Mouse (Mus musculus) right cerebral cortex, postnatal 25 days (tissue): Measurements from ENCODE around the gene Hapln2.
A peak's percentile ranks its signal among the peaks of the same experiment; 100 is the strongest.

Experiments
- DNase-seq: peaks from one replicate; pipeline ENCODE4 v3.0.0; 2022

Hapln2 gene

DNA sequence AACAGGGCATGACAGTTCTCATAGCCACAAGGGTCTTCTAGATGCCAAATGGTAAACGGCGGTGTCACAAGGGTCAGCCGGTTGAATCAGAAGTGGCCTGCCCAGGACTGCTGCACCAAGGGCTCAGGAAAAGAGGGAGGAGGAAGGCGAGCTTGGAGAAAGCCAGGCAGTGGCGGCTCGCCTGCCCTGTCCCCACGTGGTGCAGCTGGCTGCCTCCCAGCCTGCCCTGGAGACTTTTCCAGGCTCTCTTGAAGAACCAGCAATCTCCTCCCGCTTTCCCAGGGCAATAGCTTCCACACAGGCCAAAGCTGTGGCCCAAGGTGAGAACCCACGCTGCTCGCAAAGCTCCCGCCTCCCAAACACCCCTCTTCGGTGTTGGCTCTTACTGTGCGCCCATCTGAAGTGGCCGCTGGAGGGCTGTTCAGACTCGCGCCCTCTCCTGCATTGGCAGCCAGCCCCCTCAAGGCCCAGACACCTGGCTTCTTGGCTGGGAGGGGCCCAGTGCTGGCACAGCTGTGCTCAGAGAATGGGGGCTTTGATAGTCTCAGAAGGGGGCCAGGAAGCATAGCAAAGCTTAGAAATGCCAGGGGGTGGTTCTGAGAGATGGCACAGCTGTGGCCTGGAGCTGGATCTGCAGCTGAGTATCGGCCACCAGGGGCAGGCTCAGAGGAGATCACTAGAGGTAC is 24.9 kb downstream of the Hapln2 start:
- no peak for DNase-seq

DNA sequence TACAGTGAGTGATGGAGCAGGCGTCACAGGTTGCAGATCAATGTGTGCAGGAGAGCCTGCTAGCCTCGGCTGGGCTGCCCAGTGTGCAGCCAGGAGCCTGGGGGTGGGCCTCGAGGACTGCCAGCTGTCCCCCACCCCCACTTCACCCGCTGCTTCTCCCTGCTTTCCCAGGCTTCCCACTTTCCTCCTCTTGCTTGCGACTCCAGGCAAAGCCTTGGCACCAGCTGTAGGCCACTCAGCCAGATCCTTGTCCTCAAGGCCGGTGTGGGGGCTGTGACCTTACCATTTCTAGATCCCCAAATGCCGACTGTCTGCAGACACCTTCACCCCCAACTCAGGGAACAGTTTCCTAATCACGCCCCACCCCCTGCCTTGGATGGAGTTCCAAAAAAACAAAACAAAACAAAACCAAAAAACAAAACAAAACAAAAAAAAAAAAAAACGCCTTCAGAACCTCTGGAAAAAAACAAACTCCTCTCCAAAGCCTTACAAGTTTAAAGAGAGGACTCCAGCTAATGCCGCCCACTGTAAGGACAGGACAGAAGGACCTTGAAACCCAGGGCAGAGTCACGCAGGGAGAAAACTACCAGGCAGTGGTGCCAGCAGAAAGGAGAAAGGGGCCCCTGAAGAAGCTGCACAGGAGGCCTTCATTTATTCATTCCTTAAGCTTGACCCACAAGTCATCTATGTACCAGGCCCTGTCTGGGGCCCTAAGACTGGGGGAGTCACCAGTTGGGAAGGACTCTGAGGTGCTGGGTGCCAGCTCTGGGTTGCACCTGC is 26.4 kb downstream of the Hapln2 start:
- DNase-seq, result no peak

DNA sequence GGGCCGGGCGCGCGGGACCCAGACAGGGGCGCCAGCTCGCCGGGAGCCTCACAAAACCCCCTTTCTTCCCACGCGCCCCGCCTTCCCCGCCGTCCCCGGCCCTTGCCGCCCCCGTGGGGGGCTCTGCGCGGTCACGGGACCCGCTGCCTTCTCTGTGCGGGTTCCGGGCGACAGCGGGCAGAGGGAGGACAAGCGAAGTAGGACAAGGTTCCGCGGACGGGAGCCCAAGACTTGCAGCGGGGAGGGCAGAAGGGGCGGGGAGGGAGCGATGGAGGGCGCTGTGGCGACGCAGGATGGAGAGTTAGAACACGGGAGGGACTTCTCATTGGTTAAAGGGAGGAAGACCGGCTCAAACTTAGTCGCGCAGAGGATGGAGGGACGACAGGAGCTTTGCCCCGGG is 27.2 kb downstream of the Hapln2 start, which contains the start of gene Bcan:
TSS of gene Bcan (minus strand) at position 50 of the 400 bp plus-strand sequence.
- peak; percentile 67 for DNase-seq

DNA sequence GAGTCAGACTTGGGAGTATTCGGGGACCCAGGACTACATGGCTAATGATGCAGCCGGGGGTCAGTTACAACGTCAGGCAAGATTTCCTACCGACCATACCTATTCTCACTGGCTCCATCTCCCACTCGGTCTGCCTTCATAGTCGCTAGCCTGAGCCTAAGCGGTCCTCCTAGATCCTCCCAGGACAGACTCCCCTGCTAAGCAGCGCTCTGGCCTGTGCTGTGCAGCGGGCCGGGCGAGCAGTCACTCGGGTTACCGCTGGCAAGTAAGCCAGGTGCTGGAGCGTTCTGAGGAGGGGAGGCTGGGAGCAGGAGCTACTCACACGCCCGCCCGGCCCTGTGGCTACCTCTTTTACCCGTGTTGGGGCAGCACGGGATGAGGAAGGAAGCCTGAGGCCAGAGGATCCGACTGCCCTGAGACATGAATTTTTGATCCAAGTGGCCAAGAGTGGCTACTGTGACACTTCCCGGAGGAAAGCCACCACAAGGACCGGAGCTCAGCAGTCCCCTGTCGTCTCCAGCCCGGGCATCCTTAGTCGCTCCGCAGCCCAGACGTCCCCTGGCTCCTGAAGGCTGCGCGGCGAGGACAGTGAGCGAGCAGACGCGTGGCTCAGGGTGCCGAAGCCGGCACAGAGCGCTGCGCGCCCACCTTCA is 28.0 kb downstream of the Hapln2 start:
- no peak for DNase-seq

DNA sequence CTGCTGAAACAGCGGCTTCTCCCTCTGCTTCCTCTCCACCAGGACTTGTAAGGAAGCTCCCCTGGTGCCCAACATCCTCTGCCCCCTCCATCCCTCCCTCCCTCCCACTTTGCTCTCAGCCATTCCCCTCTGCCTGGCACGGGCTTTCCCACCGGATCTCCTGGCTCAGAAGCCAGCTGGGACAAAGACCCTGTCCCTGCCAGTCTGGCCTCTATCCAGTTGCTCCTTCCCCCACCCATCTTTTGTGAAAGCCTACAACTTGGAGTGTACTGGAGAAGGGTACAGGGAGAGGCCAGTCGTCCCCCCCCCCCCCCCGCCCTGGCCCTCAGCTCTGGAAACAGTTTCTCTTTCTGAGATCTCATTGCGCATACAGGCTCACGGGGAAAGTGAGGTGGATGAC is 28.6 kb downstream of the Hapln2 start:
- DNase-seq, result no peak

DNA sequence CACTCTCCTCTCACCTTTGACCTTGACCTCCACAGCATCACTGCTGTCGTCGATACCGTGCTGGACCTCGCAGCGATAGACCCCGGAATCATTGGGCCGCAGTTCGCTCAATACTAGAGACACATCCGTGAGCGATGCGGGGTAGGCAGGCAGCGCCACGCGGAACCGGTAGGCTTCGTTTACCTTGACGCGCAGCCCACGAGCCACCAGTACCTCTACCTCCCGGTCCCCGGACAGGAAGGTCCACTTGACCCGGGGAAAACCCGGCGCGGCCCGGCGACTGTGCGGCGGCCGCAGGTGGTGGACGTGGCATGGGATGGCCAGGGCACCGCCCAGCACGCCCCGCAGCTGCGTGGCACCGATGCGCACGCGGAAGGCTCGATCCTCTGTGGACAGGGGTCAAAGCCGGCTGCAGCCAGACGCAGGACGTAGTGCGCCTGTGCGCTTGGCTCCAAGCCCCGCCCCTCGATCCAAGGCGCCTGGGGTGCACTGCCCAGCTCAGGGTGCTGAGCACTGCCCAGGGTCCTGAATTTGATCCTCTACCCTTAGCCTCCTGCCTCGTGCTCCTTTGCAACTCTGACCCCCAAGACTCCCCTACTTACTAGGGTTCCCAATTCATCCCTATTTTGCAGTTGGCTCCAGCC is 30.3 kb downstream of the Hapln2 start:
- no peak for DNase-seq

DNA sequence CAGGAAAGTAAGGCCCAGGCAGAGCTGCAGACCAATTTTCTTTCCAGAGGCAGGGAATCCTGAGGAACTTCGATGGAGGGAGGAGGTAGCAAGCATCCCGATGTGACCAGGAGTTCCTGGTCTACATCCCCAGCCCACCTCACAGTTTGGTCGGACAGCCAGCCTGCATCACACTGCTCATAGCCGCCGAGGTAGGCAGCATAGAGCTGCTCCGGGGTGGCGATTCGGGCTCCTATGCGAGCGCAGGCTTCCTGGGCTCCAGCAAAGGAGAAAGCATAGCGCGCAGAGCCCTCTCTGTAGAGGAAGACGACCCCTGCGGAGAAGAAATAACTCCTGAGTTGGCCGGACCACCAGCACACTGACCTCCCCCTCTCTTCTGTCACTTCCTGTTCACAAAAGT is 31.0 kb downstream of the Hapln2 start:
- DNase-seq, result no peak

DNA sequence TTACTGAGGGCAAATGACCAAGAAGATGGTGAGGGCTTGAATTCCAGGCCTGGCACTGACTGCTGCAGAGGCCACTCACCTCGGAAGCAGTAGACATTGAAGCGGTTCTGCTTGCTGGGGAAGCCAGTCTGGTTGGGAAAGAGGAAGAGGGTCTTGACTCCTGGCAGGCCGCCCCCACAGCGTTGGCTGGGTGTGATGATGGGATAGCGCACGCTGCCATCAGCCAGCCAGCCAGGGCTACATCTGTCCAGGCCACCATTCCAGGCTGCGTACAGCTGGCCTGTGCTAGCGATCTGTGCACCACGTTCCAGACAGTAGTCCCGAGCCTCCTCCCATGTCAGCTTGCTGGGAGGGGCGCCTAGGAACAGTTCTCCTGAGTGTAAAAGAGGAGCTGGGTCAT is 32.1 kb downstream of the Hapln2 start:
- DNase-seq, result no peak

DNA sequence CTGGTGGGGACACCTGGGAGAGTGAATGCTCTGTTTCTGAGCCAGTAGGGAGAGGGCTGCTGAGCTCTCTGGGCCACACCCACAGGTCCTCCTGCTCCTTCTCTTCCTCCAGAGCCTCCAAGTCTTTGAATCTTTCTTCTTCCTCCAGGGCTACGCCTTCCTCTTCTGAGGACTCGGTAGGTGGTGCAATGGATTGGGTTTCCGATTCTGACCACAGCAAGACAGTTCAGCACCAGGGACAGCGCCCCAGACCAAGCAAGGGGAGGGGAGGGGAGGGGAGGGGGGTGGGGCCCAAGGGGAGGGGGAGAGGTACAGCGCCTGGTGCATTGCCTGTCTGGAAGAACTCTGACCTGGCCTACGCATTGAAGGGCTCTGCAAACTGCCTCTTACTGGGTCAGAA is 33.9 kb downstream of the Hapln2 start:
- no peak for DNase-seq

DNA sequence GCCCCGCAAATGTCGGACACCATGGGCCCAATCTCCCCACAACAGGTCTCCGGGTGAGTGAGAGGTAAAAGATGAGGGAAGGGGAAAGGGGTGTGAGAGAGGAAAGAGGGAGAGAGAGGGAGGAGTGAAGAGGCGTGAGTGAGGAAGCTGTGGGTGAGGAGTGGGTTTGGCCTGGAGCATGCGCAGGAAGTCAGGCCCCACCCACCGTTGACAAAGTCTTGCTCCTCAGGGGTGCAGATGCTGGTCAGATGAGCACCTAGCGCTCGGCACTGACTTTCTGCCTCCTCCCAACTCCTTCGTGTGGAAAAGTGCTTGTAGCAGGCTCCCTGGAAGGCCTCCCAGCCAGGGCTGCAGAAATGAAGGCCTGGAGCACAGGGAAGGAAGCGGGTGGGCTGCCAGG is 37.4 kb downstream of the Hapln2 start:
- no peak for DNase-seq

DNA sequence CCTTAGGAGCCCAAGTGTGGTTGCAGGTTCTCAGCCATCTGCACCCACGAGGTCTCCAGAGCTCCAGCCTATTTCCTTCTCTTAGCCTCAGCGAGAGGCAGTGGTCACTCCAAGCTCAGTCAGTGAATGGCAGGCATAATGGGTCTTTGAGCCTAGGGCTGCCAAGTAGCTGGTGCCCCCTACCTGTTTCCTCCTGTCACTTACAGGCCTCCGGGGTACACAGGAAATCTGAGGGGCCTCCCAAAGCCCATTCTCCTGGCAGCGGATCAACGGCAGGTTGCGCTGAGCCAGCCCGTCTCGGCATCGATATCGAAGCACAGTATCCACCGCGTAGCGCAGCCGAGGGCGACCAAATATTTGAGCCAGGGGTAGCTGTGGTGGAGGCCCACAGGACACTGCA is 39.3 kb downstream of the Hapln2 start:
- no peak for DNase-seq

DNA sequence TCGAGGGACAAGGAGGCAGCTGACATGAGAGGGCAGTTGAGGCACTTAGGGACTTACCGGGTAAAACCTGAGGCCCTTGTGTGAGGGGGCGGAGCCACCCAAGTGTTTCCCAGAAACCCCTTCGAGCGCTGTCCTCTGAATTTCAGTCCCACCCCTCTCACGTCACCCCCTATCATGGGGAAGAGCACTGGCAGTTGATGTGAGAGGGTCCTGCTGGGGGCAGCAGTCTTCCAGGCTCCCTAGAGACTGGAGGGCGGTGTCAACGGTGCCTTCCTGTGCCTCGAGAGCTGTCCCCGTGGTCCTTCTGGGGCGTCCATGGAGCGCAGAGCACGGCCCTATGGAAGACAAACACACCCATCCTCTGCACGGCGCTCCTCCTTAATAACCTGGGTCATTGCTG is 39.8 kb downstream of the Hapln2 start:
- no peak for DNase-seq

DNA sequence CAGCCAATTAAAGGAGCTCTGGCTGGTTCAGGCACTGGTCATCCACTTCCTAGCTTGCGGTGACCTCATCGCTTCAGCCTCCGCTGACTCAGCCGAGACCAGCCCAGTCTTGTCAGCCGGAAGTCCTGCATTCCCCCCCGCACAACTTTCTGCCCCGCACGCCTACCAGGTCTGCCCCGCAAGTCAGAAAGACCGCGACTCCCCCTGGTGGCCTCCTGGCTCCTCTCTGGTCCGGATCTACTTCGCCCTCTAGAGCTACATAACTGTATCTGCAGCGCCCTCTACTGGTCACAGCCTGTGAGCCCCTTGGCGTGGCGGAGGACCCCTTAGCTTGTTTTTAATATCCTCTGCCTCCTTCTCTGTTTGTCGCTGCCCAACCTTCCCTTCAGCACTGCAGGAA is 40.5 kb downstream of the Hapln2 start:
- peak; percentile 81 for DNase-seq

DNA sequence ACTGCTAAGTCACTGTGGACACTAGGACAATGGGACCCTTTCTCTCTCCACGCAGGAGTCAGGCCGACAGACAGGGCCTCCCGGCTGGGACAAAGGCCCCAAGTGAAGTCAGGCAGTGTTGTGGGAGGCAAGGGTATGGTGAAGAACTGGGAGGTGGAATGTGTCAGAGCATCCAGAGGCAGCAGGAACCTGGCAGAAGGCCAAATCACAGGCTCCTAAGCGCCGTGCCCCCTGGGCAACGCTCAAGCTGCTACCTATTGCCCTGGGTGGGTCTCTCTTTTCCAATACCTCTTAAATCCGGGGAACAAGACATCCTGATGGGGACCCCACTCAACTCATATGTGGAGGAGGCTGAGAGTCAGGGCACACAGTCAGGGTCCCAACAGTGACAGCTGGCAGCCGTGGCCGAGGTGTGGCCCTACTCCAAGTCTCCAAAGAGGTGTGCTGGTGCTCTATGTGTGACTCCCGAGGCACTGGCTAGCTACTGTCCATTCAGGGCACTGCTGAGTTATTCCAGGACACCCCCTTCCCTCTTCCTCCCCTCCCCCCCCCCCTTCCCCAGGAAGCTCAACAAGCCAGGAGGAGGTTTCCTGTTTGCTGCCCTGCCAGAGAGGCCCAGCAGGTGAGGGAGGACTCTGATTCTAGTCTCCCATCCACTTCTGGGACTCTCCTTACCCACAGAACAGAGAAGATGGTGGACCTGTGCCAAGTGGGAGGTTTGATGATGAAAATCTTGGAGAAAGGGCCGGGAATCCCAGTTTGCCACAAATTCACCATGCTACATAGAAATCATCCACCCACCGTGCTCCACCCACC is 41.7 kb downstream of the Hapln2 start:
- DNase-seq, result no peak

DNA sequence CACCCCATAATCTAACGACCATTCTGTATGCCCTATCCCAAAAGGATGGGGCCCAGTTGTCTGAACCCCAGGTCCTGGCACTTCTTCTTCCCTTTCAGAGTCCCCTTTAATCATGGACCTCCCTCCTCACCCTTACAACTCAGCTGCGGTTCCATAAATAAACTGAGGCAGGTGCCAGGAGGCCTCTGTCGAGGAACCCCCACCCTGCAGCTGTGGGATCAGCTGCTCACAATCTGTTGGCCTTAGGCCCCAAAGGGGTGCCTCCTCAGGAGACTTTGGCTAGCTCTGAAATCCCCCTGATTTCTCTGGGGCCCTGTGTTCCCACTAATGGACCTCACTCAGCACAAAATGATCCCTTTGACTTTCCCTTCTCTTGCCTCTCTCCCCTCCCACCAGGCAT is 43.3 kb downstream of the Hapln2 start:
- DNase-seq, result no peak

DNA sequence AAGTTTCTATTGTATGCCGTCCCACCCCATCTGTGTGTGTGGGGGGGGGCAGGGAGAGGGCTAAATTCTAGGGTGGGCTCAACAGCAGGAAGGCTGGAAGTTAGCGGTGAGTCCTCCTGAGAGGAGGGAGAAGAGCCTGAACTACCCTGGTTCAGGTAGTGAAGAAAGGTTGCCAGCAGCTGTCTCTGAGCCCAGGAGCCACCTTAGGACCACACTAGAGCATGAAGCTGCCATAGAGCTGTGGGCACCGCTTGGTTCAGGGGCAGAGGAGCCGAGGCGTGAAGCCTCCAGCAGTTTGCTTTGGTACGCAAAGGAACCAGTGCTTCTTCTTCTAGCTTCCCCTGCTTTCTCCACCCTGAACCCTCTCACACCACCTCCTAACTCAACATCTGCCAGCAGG is 43.8 kb downstream of the Hapln2 start:
- no peak for DNase-seq

DNA sequence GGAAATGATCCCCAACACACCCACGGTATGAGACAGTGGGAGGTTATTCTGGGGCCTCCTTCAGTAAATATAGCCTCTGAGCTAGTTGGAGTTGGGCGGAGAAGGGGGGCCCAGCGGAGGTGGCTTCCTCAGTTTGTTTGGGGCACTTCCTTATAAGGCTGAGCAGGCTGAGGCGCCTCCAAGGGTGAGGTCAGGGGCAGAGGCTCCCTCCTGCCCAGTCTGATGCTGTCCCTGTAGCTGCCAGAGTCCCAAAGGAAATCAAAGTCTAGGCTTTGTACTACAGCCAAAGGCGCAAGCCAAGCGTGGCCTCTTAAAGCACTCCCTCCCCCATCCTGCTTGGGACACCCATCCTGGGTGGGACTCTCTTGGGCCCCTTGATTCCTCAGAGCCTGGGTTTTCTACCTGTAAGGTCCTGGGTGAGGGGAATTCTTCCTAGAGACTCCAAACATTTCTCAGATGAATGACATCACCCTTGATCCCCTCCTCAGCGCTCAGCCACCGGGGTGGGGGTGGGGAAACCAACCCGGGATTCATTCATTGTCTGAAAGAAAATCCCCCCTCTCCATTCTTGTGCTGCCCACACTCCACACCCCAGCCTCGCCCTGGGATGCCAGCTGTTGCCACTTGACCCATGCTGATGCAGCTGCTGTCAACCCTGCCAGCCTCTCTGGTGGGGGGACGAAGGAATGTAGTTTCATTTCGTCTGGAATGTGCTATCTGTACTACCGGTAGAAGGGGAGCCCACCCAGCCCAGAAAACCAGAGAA is 44.4 kb downstream of the Hapln2 start:
- DNase-seq, result no peak

DNA sequence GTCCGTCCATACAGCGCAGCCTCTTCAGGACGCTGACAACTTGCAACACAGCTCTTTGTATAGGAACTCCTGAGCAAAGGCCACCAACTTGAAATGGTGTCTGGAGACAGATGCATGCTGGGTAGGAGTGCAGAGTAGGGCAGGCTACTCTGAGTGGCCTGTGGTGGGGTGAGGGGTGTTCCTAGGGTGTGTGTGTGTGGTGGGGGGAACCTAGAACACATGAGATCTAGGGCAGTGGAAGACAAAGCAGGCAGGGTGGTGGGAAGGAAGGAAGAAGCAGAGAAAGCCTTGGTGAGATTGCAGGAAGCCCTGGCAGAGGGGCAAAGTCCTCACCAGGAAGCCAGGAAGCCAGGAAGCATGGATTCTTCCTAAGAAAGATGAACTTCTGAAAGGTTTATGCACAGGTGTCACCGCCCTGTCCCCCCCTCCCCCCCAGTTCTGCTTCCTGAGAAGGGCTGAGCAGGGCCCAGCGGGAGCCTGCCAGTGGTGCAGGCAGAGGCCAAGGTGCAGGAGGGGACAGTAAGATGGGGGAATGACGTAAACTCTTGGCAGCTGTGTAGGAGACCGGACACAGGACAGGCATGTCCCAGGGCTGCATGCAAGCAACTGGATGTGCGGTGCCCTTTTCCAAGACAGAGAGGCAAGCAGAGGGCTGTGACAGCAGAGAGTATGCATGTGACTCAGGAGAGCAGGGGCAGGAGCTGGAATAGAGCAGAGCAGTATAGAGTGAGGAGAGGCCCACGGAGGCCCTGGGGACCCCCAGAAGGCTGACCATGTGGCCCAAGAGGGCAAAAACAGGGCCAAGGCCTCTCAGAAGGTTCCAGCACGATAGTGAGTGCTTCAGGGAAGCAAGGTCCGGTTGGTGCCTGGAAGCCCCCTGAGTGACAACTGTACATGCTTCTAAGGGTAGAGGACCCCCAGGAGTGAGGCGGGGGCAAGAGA is 45.2 kb downstream of the Hapln2 start:
- no peak for DNase-seq

DNA sequence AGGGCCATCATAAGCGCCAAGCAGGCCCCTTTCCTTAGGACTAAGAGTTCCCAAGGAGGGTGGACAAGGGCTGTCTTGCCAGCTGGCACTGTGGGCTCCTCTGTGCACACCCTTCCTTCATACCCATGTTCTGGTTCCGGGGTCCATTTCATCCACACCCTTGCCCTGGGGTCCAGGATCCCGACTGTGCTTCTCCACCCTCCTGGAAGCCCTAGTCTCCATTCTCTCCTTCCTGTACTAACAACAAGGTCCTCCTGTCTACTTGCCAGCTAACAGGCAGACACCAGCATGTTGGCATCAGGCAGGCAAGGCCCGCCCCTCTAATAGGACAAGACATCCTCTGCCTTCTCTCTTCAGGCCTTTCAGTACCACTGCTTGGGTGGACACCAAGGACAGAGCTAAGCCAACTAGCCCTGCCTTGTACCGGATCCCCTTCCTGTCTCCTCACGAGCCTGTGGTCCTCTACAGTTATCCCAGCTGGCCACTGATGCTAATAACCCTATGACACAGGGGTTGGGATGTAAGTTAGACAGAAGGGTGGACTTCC is 46.1 kb downstream of the Hapln2 start:
- DNase-seq, result no peak

DNA sequence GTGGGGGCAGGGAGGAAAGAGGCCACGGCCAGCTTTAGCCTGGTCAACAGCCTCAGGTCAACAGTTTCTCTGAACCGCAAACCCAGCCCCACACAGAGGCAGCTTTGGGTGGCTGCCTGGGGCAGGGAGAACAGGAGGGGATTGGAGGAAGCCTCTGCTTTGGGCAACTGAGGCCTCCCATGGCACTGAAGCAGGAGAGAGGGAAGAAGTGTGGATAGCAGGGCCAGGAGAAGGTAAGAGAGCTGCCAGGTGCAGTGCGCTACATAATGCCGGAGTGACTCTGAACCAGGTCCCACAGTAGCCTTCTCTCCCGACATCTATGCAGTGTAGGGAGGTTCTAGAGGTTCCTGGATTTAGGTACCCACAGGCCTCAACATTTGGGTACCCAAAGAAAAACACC is 46.7 kb downstream of the Hapln2 start:
- DNase-seq, result no peak
